Mouse (Mus musculus): ENCODE measurements at regions not wholly inside any gene's neighbourhood (a gene's known extent, or its start where the extent isn't known, plus 50 kb on each side); places are given as distances from the start of the nearest gene placed in this dataset.

DNA sequence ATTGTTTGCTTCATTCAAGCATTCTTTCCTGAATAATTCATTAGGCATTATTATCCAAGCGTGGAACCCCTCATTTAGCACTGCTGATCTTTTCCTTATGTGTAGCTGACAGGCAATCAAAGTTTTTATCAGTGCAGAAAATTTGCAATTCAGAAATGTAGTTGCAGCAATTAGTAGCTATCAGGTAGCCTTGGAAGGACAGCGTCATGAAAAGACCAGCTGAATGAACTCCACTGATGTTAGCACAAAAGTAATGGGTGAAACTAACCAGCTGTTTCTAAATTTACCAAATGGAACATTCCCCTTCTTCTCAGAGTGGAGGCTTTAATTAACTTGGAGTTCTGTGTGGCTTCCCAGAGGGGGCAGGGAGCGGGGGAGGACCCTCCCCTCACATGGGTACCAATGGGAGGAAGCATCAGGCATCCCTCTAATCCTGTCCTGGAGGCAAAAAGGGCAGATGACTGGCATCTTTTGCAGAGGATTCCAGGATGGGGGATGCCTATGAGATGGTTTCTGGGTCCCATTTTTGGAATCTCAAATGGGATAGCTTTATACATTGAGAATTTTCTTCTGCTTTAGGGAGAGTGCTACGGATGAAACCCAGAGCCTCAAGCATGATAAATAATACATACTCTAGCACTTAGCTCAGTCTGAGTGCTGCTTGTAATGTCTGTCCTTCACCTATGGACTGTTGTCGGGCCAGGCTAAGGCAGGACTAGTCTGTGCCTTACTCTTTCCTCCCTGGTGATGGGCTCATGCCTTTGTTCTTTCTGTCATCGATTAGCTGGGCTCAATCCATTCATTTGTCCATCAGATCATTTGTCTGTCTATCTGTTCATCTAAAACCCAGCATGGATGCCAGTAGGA lies 117.4 kb upstream of the Rcn1 start:
- ChIA-PET POLR2A (no interaction called here), CTCF (no interaction called here)

DNA sequence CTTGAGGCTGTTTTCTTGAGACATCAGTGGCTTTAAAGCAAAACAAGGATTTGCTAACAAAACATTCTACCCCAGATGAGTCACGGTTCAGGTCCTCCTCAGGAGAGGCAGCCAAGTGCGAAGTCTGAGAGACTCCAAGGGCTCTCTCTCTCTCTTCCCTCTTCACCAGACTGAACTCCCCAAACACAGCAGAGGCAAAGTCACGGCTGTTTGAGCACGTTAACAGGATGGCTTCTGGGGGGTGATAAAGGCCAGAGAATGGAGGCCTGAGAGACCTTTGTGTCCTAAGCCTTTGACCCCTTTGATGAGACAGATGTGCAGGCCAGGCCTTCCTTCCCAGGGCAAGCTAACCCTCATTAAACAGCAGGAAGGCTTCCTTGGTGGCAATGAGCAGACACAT lies 122.7 kb upstream of the Rcn1 start:
- ChIA-PET POLR2A (interaction anchor here in 1 of 4 experiments (1.4 kb wide), 1 partner anchor 9 kb away, joined by 4 read pairs; no protein-coding TSS in a partner anchor), CTCF (interaction anchor here in 1 of 4 experiments (1.2 to 3.3 kb wide), 3 partner anchors 11 to 560 kb away, joined by 3 to 11 read pairs (median 3); no protein-coding TSS in a partner anchor)

DNA sequence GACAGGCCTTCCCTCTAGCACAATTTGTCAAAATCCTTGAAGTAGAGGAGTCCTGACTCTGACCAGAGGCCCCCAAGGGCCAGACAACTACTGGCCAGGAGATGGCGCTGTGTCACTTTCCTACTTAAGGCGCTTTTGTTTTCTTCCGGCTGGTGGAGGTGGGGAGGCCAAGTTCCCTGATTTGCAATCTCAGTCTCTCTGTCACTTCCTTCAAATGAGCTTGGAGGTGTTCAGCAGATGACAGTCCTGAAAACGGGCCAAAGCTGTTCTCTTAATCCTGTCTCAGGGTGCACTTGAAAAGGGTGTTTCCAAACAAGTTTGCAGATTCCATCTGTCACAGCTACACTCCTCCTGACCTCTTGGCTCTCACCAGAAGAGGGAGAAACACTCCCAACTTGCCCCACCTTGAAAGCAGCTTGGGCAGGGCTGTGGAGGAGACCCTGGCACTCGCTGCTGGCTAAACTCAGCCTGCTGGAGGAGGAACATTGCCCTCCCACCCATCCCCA lies 124.2 kb upstream of the Rcn1 start:
- ChIA-PET POLR2A (interaction anchor here in 2 of 4 experiments (0.5 to 1.4 kb wide), 2 partner anchors 10 to 84 kb away, joined by 3 to 4 read pairs; no protein-coding TSS in a partner anchor), CTCF (interaction anchor here (0.6 to 3.3 kb wide), 13 partner anchors 10 to 671 kb away, joined by 3 to 11 read pairs (median 4); no protein-coding TSS in a partner anchor)

DNA sequence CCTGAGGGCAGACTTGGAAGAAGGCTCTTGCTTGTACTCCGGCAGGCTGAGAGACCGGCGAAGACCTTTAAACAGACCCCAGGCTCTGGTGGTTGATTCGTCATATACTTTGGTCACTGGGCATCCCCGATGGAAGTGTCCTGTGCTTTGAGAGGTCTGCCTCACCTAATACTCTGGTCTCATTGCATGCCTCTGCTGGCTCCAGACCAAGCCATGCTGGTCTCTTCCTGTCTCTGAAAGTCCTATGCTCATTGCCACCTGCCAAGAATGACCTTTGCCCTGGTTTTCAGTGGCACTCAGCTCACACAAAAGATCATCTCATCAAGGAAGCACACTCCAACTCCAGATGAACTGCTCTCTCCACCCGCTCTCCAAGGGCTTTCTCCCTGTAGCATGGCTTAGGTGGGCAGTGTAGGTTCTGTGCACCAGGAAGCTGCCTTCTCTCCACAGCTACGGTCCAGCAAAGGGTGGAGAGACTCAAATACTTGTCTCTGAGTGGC lies 126.0 kb upstream of the Rcn1 start:
- POLR2A ChIA-PET: interaction anchor here in 1 of 4 experiments (1.9 kb wide), 1 partner anchor 15 kb away, joined by 6 read pairs; no protein-coding TSS in a partner anchor

DNA sequence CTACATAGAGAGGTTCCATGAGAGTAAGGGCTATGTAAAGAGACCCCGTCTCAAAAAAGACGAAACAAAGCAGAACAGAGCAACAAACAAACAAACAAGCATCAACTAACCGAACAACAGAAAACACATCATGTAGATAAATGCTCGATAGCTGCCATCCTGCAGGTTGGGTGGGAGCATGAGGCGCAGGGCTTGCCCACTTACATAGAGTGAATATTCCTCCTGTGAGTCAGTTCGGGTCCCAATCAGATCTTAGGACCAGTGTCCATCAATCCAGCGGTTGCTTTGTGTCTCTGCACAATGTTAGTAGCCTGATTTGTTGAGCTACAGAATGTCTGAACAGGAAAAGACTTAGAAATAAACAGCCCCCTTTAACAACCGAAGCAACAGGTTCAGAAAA lies 129.4 kb upstream of the Rcn1 start:
- POLR2A ChIA-PET: no interaction called here
- CTCF ChIA-PET: no interaction called here

More for the DNA sequence above, 126.0 kb upstream of the Rcn1 start:
- CTCF ChIA-PET: interaction anchor here in 2 of 4 experiments (0.5 to 1.2 kb wide), 3 partner anchors 32 to 1075 kb away, joined by 3 to 4 read pairs (median 3); no protein-coding TSS in a partner anchor

DNA sequence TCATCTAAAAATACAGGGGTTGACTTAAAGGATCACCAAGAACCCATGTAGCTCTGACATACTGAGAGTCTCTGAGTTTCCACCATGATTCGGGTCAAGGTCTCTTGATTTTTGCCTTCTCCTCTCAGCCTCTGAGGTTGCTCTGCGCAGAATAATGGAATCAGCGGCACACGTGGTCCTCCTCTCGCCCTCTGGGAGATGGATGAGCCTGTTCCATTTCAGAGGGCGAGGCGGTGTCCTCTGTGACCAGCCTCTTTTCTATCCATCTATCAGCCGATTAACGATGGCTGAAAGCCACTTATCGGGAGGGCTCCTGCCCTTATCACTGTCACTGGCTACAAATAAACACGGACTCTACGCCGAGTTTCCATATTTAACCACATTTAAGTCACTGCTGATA lies 124.6 kb upstream of the Pax6 start:
- ChIA-PET CTCF (no interaction called here), POLR2A (no interaction called here)

DNA sequence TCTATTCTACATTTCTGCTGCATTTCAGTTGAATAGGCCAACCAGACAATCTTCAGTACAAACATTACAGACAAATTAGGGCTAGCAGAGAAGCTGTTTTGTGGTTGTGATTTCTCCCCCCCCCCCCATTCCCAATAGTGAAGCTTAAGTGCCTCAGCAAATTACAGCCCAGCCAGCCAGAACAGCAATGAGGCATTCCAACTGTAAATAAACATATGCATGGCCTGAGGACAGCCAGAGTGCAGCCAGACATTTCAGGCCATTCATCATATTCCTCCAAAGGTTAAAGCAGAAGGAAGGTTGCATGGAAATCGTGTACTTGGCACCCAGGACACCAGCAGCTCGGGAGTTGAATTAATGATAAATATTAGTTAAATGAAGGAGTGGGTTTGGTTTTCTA lies 116.6 kb upstream of the Pax6 start:
- ChIA-PET CTCF (interaction anchor here in 2 of 4 experiments (0.6 kb wide), 2 partner anchors 75 to 253 kb away, joined by 3 read pairs; no protein-coding TSS in a partner anchor), POLR2A (no interaction called here)

DNA sequence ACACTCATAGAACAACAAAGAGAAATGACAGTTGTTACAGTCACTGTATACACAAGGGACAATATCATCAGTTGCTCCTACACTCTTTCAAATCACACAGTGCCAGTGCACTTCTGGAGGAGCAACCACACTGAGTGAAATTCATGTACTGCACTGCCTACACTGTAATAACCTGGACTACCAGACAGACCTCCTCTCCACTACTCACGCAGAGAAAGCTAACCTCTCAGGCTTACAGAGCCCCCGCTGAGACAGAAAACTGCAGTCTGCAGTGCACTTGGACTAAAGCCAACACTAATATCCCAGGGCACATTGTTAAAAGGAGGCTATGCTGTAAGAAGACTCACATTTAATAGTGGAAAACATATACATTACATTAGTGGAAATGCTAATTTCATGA lies 81.9 kb upstream of the Pax6 start:
- ChIA-PET CTCF (no interaction called here), POLR2A (no interaction called here)

DNA sequence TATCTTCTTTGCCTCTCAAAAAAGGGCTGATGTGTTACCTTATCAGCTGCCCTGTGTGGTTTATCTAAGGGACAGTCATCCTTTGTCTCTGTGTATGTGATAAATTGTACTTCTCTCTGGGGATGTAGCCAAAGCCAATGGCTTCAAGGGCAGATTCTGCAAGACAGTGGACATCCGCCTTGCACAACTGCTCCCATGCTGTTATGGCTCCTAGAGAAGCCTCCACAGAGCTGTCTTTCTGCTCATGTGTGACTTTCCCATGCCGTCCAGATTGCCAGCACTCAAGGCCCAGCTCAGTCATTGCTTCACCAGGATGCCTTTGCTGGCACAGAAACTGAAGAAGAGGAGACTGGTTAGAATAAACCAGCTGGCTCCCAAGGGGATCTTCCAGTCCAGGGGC lies 74.6 kb upstream of the Pax6 start:
- ChIA-PET CTCF (interaction anchor here in 1 of 4 experiments (0.6 kb wide), 1 partner anchor 229 kb away, joined by 3 read pairs; no protein-coding TSS in a partner anchor), POLR2A (interaction anchor here in 1 of 4 experiments (0.6 kb wide), 1 partner anchor 66 kb away, joined by 3 read pairs; no protein-coding TSS in a partner anchor)

DNA sequence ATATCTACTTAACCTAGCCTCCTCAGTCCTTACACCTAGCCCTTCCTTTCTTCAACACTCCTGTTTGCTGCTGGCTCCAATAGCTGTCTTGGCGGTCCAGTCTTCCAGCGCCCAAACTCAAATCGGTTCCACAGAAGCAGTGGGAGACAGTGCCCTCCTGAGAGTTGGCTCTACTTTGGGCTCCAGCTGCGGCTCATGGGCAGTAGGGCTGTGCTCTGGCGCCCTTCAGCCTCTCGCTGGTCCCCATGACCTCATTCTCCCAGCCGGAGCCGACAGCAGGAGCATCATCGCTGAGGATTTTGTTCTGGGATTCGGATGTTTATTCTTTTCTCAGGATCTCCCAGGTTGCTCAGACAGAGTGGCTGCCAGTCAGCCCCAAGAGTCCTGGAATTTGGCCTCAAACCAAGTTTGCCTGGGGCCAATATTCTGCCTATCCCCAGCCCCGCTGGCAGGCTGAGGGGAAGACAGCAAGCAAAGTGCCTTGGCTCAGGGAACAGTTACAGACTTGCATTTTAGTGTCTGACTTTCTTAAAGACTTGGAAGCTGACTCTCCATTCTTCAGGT lies 64.1 kb upstream of the Pax6 start:
- ChIA-PET CTCF (no interaction called here), POLR2A (no interaction called here)

DNA sequence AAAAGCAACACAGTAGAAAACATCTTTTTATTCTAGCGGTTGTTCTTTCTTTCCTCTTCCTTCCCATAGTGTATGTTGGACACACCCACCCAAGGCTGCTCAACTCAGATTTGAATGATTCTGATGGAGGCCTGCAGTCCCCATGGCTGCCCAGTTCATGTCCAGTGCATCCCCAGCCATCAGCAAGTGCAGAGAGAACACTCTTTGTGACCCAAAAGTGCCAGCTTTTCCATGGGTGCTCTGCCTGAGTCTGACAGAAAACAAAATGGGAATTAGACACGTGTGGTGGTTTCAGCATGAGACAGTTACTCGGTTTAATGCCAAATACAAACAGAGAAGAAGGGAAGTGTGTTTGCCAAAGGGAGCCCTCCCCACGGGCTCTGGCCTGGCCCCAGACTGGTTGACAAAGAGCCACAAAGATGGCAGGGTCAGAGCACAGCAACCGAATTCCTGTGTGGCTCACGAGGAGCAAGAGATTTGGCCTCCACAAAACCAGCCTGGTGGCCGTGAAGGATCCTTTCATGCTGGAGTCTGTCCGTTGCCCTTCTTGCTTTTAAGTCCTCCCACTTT lies 60.6 kb upstream of the Pax6 start:
- ChIA-PET CTCF (interaction anchor here in 1 of 4 experiments (0.6 kb wide), 1 partner anchor 136 kb away, joined by 3 read pairs; no protein-coding TSS in a partner anchor), POLR2A (interaction anchor here in 1 of 4 experiments (0.6 kb wide), 1 partner anchor 121 kb away, joined by 3 read pairs; no protein-coding TSS in a partner anchor)

DNA sequence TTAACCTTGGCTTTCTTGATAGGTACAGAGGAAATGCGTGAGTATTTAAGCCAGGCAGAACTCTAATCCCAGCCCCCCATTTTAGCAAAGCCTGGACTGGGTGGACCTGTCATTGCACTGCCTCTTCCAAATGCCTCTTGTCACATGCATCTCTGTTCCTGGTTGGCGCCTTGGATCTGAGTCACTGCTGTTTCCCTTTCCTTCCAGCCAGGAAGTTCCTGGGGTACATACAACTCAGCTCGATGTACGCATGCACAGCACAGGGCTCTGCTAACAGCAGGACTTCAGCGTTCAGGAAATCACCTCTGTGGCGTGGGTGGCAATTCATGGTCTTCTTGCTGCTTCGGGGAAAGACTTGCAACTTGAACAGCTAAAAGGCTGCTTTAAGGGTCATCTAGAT lies 59.9 kb upstream of the Pax6 start:
- ChIA-PET CTCF (no interaction called here), POLR2A (no interaction called here)

DNA sequence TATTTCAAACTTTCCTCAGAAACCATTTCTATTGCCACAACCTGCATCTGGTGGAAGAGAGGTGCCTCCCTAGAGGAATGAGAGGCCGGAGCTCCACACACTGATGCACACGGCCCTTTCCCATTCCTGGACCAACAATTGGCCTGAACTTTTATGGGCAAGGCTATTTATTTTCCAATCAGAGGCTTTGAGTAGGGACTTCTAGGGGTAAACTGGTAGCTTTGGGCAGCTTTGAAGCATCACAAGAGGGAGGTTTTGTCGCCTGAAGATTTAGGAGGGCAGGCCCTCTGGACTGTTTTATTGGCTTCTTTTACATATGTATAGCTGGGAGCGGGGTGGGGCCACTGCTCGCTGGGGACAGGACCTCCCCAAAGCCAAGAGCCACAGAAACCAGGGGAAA lies 57.7 kb upstream of the Pax6 start:
- ChIA-PET CTCF (interaction anchor here in 2 of 4 experiments (0.7 to 1.4 kb wide), 2 partner anchors 66 to 189 kb away, joined by 4 to 5 read pairs; no protein-coding TSS in a partner anchor), POLR2A (interaction anchor here in 3 of 4 experiments (0.7 to 1.3 kb wide), 6 partner anchors 8 to 590 kb away, joined by 3 to 6 read pairs (median 3); no protein-coding TSS in a partner anchor)

DNA sequence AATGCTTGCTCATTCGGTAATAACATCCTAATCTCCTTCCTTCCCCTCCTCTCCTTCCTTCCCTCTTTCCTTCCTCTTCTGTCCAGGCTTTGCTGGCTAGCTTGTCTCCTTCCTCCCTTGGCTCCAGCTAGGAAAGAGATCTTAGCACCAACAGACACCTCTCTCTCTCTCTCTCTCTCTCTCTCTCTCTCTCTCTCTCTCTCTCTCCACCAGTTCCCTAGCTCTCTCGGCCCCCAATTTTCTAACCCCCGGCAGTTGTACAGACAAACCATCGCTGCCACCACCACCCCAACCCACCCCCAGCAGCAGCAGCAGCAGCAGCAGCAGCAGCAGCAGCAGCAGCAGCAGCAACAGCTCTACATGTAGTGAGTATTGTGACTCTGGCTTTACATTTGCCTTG lies 57.0 kb upstream of the Pax6 start:
- CTCF ChIA-PET: interaction anchor here in 3 of 4 experiments (0.7 to 1.4 kb wide), 3 partner anchors 66 to 188 kb away, joined by 3 to 5 read pairs (median 4); no protein-coding TSS in a partner anchor
- POLR2A ChIA-PET: interaction anchor here in 3 of 4 experiments (0.6 to 1.3 kb wide), 8 partner anchors 9 to 590 kb away, joined by 3 to 6 read pairs (median 3); partner anchors contain the start of gene Pax6 (in 1 of the 3)

DNA sequence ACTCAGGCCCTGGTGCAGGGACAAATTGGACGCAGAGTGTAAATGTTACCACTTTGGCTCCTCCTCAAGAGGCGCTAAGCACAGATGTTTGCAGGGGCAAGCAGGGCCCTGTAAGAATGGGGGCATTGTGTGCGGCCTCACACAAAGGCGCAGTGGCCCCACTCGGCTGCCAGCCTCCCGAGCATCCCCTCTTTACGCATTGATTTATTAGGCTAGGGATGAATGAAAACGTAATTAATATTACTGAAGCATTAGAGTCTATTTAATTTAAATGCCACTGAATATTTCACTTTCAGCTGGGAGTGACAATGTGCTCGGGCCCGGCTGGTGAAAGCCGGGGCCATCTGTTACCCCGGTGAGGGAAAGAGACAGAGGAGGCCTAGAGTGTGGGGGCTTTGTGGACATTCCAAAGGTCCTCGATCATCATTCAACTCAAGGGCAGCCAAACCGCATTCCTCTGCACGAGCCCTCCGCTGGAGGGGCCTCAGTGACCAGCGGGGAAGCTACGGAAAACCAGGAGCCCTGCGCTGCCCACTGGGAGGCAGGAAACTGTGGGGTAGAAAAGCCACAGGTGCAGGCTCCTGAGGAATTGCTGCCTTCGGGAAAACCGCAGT lies 56.5 kb upstream of the Pax6 start:
- POLR2A ChIA-PET: interaction anchor here in 3 of 4 experiments (0.6 to 1.3 kb wide), 5 partner anchors 57 to 117 kb away, joined by 3 to 4 read pairs (median 3); partner anchors contain the start of gene Pax6 (in 1 of the 3)

DNA sequence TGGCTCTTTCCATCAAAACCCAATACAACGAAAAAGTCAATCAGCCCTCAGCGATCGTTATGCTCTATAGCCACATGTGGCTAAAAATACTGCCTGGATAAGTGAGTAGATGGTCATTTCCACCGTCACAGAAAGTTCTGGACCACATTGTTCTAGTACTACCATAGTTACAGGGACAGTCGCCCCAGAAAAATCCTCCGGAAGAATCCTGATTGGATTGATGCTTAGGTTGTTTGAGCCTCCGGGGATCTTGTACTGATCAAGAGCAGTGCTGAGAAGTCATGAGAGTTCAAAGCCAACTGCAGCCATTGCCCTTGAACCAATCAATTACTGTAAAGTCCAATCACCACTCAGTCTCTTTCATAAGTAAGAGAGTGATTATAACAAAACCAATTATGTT lies 56.0 kb upstream of the Pax6 start:
- CTCF ChIA-PET: no interaction called here
- POLR2A ChIA-PET: interaction anchor here in 2 of 4 experiments (0.6 to 0.9 kb wide), 2 partner anchors 56 to 118 kb away, joined by 3 read pairs; partner anchors contain the start of gene Pax6 (in 1 of the 2)

More for the DNA sequence above, 56.5 kb upstream of the Pax6 start:
- CTCF ChIA-PET: interaction anchor here in 1 of 4 experiments (0.7 kb wide), 1 partner anchor 148 kb away, joined by 3 read pairs; no protein-coding TSS in a partner anchor

DNA sequence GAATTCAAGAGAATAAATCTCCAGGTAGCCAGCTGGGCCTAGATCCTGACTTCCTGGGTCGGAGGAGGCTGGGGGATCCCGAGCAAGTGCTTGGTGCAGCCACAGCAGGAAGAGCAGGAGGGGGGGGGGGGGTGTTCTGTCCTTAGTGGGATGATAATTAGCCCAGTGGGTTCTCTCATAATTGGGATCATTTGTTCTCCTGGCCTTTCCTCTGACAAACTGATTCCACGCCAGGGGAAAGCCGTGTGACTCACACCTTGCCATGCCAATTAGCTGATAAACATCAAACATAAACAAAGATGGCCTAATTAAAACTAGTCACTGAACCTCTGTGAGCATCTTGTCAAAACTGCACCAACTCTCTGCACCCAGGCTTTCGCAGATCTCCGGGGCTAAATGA lies 55.5 kb upstream of the Pax6 start:
- CTCF ChIA-PET: no interaction called here
- POLR2A ChIA-PET: no interaction called here

All from embryonic stem cell, embryonic (primary cell).